Mouse (Mus musculus): ENCODE results near the gene Gzmc.

GRCm38 (mm10) chr14:56205613-56206012, 28.8 kb downstream of the Gzmc start:
- TF ChIP-seq POLR2A (IDR thresholded peaks at IDR 0.05; ENCODE audit: low read depth, low read length) (no peak), CTCF (IDR thresholded peaks at IDR 0.05; ENCODE audit: extremely low read depth, insufficient read depth, insufficient read length, insufficient replicate concordance) (no peak)

All from spleen, adult 2 months (tissue).